Mouse (Mus musculus) bone marrow, adult 2 months (tissue): ENCODE results near the gene Lmntd2.

Experiments used
- CTCF ChIP-seq: fragments of 200-500 bp; IDR thresholded peaks from 2 replicates; pipeline ENCODE4 v1.5.1; 2011; ENCODE audit warnings: low read length, control low read depth; ENCODE audit not compliant: control insufficient read depth, insufficient read depth
- POLR2A ChIP-seq: fragments of 200-500 bp; IDR thresholded peaks from 2 replicates; pipeline ENCODE4 v1.6.1; 2011; ENCODE audit warnings: low read depth, mild to moderate bottlenecking, control low read depth, low read length, borderline replicate concordance; ENCODE audit not compliant: control insufficient read depth

DNA sequence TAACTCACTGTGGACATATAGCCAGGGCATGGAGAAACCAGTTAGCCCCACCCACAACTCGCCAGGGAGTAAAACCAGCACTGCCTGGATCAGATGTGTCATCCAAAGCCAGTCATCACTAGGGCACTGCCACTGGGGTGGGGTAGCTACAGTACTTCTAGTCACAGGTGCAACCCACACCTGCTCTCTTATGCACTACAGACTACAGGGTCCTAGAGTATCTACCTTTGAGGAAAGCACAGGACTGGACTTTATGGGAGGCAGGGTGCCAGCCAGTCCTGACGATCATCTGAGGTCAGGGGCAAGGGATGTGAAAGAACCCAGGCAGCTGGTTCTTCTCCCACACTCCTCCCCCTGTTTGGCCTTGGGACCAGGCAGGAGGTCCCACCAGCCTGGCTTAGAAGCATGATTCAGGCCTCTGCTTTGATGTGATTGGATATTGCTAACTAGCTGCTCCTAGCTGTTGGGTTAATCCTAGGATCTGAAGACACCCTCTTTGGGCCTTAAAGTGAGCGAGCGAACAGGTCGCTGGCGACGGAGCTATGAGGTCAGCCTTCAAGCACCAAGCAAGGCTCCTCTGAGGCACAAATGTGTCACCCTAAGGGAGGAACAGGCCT, 45.9 kb downstream of the Lmntd2 start:
- TF ChIP-seq CTCF (no peak), POLR2A (no peak)
